Mouse (Mus musculus): ENCODE measurements around the gene Ano9. TPM values are rescaled to one million over a fixed set of nuclear protein-coding genes. Genes with fewer than 3 reads are reported as not detected.

Ano9 gene
- polyA plus RNA-seq, 1 experiment: 13.7 TPM

GRCm38 (mm10) chr7:141062525-141062924, 55.1 kb downstream of the Ano9 start:
- no peak for DNase-seq (ENCODE audit: low spot score)

GRCm38 (mm10) chr7:141061269-141061692, 56.3 kb downstream of the Ano9 start:
- DNase-seq (ENCODE audit: low spot score): no peak

- DNase-seq (ENCODE audit: low spot score): no peak
These were observed 57.0 kb downstream of the Ano9 start, which contains the start of gene B4galnt4 for GRCm38 (mm10) chr7:141060426-141061242. B4galnt4 (plus strand) TSS chr7:141061104.

GRCm38 (mm10) chr7:141059929-141060328, 57.7 kb downstream of the Ano9 start:
- DNase-seq (ENCODE audit: low spot score): no peak

- DNase-seq (ENCODE audit: low spot score): no peak
These were observed 58.8 kb downstream of the Ano9 start for GRCm38 (mm10) chr7:141058601-141059341.

GRCm38 (mm10) chr7:141057541-141057940, 60.1 kb downstream of the Ano9 start:
- DNase-seq (ENCODE audit: low spot score): no peak

- DNase-seq (ENCODE audit: low spot score): no peak
These were observed 60.6 kb downstream of the Ano9 start for GRCm38 (mm10) chr7:141056976-141057375.

GRCm38 (mm10) chr7:141055785-141056184, 61.8 kb downstream of the Ano9 start:
- no peak for DNase-seq (ENCODE audit: low spot score)

GRCm38 (mm10) chr7:141052421-141052820, 65.2 kb downstream of the Ano9 start:
- DNase-seq (ENCODE audit: low spot score): no peak

GRCm38 (mm10) chr7:141052016-141052415, 65.6 kb downstream of the Ano9 start:
- no peak for DNase-seq (ENCODE audit: low spot score)

Other genes starting within 250 kb of the Ano9 start
- gene Psmd13, start 235.8 kb downstream of the Ano9 start, polyA plus RNA-seq (2012; rRNA removed): 77.9 and 79.2 TPM in 2 replicates
- gene Sirt3, start 235.5 kb downstream of the Ano9 start, polyA plus RNA-seq (2012; rRNA removed): 32.4 and 38.5 TPM in 2 replicates
- 3.9 and 4.4 TPM in 2 replicates for gene Cox8b, start 217.4 kb downstream of the Ano9 start, polyA plus RNA-seq (2012; rRNA removed)
- gene Nlrp6, start 196.9 kb downstream of the Ano9 start, polyA plus RNA-seq (2012; rRNA removed): not detected in 2 replicates
- gene Pgghg, start 176.4 kb downstream of the Ano9 start, polyA plus RNA-seq (2012; rRNA removed): 41.5 and 49.5 TPM in 2 replicates
- gene Ifitm5, start 167.5 kb downstream of the Ano9 start, polyA plus RNA-seq (2012; rRNA removed): 1.3 and 1.7 TPM in 2 replicates
- gene Gm45717, start 161.9 kb downstream of the Ano9 start, polyA plus RNA-seq (2012; rRNA removed): not detected in 2 replicates
- 860 and 924 TPM in 2 replicates for gene Ifitm2, start 161.8 kb downstream of the Ano9 start, polyA plus RNA-seq (2012; rRNA removed)
- 240 and 346 TPM in 2 replicates for gene Ifitm1, start 150.6 kb downstream of the Ano9 start, polyA plus RNA-seq (2012; rRNA removed)
- gene Ifitm3, start 107.0 kb downstream of the Ano9 start, polyA plus RNA-seq (2012; rRNA removed): 596 and 696 TPM in 2 replicates
- gene Ifitm6, start 99.9 kb downstream of the Ano9 start, polyA plus RNA-seq (2012; rRNA removed): 7.5 and 8.8 TPM in 2 replicates
- gene Gm17387, start 88.7 kb downstream of the Ano9 start, polyA plus RNA-seq (2012; rRNA removed): not detected in 2 replicates
- gene B4galnt4, start 56.7 kb downstream of the Ano9 start, polyA plus RNA-seq (2012; rRNA removed): 0.45 and 0.55 TPM in 2 replicates
- 26.5 and 27.7 TPM in 2 replicates for gene Pkp3, start 39.6 kb downstream of the Ano9 start, polyA plus RNA-seq (2012; rRNA removed)
- 13.8 and 15.0 TPM in 2 replicates for gene Sigirr, start 17.2 kb downstream of the Ano9 start, polyA plus RNA-seq (2012; rRNA removed)
- gene Ptdss2, start 4.6 kb upstream of the Ano9 start, polyA plus RNA-seq (2012; rRNA removed): 25.6 and 27.7 TPM in 2 replicates
- 126 and 135 TPM in 2 replicates for gene Rnh1, start 55.1 kb upstream of the Ano9 start, polyA plus RNA-seq (2012; rRNA removed)
- gene Hras, start 76.2 kb upstream of the Ano9 start, polyA plus RNA-seq (2012; rRNA removed): 114 and 129 TPM in 2 replicates
- 5.2 and 5.8 TPM in 2 replicates for gene Lrrc56, start 76.4 kb upstream of the Ano9 start, polyA plus RNA-seq (2012; rRNA removed)
- gene Lmntd2, start 96.3 kb upstream of the Ano9 start, polyA plus RNA-seq (2012; rRNA removed): 8.4 and 11.6 TPM in 2 replicates
- gene Rassf7, start 98.1 kb upstream of the Ano9 start, polyA plus RNA-seq (2012; rRNA removed): 97.6 and 157 TPM in 2 replicates
- gene Phrf1, start 111.0 kb upstream of the Ano9 start, polyA plus RNA-seq (2012; rRNA removed): 16.4 and 30.4 TPM in 2 replicates
- gene Irf7, start 148.7 kb upstream of the Ano9 start, polyA plus RNA-seq (2012; rRNA removed): 21.2 and 23.3 TPM in 2 replicates
- gene Cdhr5, start 159.0 kb upstream of the Ano9 start, polyA plus RNA-seq (2012; rRNA removed): 0.07 TPM in 1 of 2 replicates, not detected in the other
- 0.41 and 1.3 TPM in 2 replicates for gene Sct, start 161.3 kb upstream of the Ano9 start, polyA plus RNA-seq (2012; rRNA removed)
- 0.06 and 0.21 TPM in 2 replicates for gene Drd4, start 174.2 kb upstream of the Ano9 start, polyA plus RNA-seq (2012; rRNA removed)
- 14.6 and 22.8 TPM in 2 replicates for gene Deaf1, start 209.9 kb upstream of the Ano9 start, polyA plus RNA-seq (2012; rRNA removed)
- gene Tmem80, start 209.9 kb upstream of the Ano9 start, polyA plus RNA-seq (2012; rRNA removed): 34.1 and 42.5 TPM in 2 replicates
- gene Eps8l2, start 221.1 kb upstream of the Ano9 start, polyA plus RNA-seq (2012; rRNA removed): 79.7 and 109 TPM in 2 replicates